Mouse (Mus musculus) limb, embryonic 14.5 days (tissue): ENCODE results near the gene Mrps6. TPM values are rescaled to one million over a fixed set of nuclear protein-coding genes. Genes with fewer than 3 reads are reported as not detected.

Source experiments
- ATAC-seq: fragments of 200-750 bp; cut with Nextera tagmentation; 2 replicates; pipeline ENCODE4 v1.8.0; 2017; ENCODE audit warnings: low read depth, moderate number of reproducible peaks, moderate TSS enrichment; ENCODE audit not compliant: low FRiP score
- DNase-seq: peaks from one replicate; pipeline ENCODE4 v3.0.0-alpha.2; 2015; ENCODE audit warnings: low spot score
- H3K27ac ChIP-seq: fragments of 300-500 bp; sonication (generic); replicated peaks from 2 replicates; pipeline ENCODE4 v1.5.1; 2014; ENCODE audit warnings: low read depth, mild to moderate bottlenecking, low read length, moderate library complexity, mixed read lengths
- H3K27me3 ChIP-seq: fragments of 300-500 bp; sonication (generic); 2 replicates; pipeline ENCODE4 v1.6.1; 2014; ENCODE audit warnings: low read length, mixed read lengths; ENCODE audit not compliant: control insufficient read depth, insufficient read depth
- H3K36me3 ChIP-seq: fragments of 300-500 bp; sonication (generic); 2 replicates; pipeline ENCODE4 v1.6.1; 2014; ENCODE audit warnings: mild to moderate bottlenecking, low read length, moderate library complexity, mixed read lengths; ENCODE audit not compliant: control insufficient read depth, insufficient read depth
- H3K4me1 ChIP-seq: fragments of 300-500 bp; sonication (generic); 2 replicates; pipeline ENCODE4 v1.6.1; 2014; ENCODE audit warnings: antibody characterized with exemption, low read length, mixed read lengths; ENCODE audit not compliant: control insufficient read depth, insufficient read depth
- H3K4me2 ChIP-seq: fragments of 300-500 bp; sonication (generic); replicated peaks from 2 replicates; pipeline ENCODE4 v1.6.1; 2014; ENCODE audit warnings: low read depth, mild to moderate bottlenecking, low read length, moderate library complexity; ENCODE audit not compliant: severe bottlenecking
- H3K4me3 ChIP-seq: fragments of 300-500 bp; sonication (generic); replicated peaks from 2 replicates; pipeline ENCODE4 v1.5.1; 2014; ENCODE audit warnings: low read length
- H3K9ac ChIP-seq: fragments of 300-500 bp; sonication (generic); 2 replicates; pipeline ENCODE4 v1.6.1; 2014; ENCODE audit warnings: mild to moderate bottlenecking, low read depth, low read length, moderate library complexity; ENCODE audit not compliant: severe bottlenecking
- H3K9me3 ChIP-seq: fragments of 300-500 bp; sonication (generic); 2 replicates; pipeline ENCODE4 v1.6.1; 2016; ENCODE audit warnings: low read length; ENCODE audit not compliant: control insufficient read depth
- POLR2A ChIP-seq: fragments of 200-500 bp; IDR thresholded peaks from 2 replicates; pipeline ENCODE4 v1.8.0; 2012; ENCODE audit warnings: inconsistent platforms, mild to moderate bottlenecking, moderate library complexity, borderline replicate concordance; ENCODE audit not compliant: insufficient read depth, insufficient read length; ENCODE audit errors: extremely low read depth
- WGBS: fragments of 180-500 bp; shearing (Covaris S2); extraction: QIAGEN DNeasy Blood & Tissue Kit; methylation state at CpG from one replicate; pipeline ENCODE4 v1.1.7; 2014; 5-methylcytosine and 5-hydroxymethylcytosine counted together
- polyA plus RNA-seq, 2 experiments: library from polyadenylated mRNA; depleted of rRNA in 1 of 2; stranded (reverse) in 1 of 2; unstranded in 1 of 2; fragments of >200 nt; fragmentation: Nextera tagmentation in 1 of 2; extraction: Ambion mirVana in 1 of 2; gene quantifications; 2 replicates each; pipeline versions ENCODE4 v1.2.1 to v1.2.3; 2012 to 2014

Gene Mrps6
- polyA plus RNA-seq, 2 experiments, result 49.5 to 101 TPM

DNA sequence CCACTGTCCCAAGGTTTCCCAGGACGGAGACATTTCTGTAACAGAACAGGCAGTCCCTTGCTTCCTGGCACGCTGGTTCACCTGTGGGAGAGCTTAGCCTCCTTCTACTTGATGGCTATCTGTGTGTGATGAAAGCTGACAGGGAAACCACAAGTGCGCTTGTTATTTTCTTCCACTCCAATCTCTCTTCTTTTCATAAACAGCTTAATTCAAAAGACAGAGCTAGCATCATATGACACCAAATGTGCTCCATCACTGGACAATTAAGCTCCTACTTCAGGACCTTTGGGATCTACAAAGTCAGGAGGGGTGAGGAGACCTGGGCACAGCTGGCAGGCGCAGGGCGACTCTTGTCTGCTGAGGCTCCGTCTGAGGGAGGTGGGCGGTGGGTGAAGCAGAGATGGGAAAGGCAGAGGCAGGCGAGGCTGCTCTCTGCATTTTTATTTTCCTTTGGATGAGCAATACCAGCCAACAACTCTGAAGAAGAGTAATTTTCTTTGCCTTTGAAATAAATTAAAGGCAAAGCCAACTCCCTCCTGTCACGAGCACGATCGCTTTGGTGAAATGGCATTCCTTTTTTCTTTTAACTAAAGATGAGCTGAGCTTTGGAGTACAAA lies 76.2 kb downstream of the Mrps6 start:
- Histone ChIP-seq H3K9me3 (no peaks in the 10 kb centered on the region), H3K36me3 (no peaks in the 10 kb centered on the region), H3K4me3 (no peak overlapping the region), H3K9ac (no peak overlapping the region), H3K4me1 (peaks cover 4% of the 10 kb centered on the region), H3K27ac (no peak overlapping the region), H3K27me3 (no peaks in the 10 kb centered on the region), H3K4me2 (no peak overlapping the region)
- DNase-seq, result no peak
- no peak for ATAC-seq
- WGBS, result 75% methylated on average over 11 of the region's 11 CpGs
- no peak for TF ChIP-seq POLR2A

GRCm38 (mm10) chr16:92136275-92136674 lies 78.2 kb downstream of the Mrps6 start:
- no peak overlapping the region for H3K4me3 ChIP-seq
- no peak for ATAC-seq
- H3K36me3 ChIP-seq, result no peaks in the 10 kb centered on the region
- H3K27me3 ChIP-seq, result no peaks in the 10 kb centered on the region
- no peak for DNase-seq
- H3K9me3 ChIP-seq, result no peaks in the 10 kb centered on the region
- WGBS, result 89% methylated on average over 15 of the region's 15 CpGs
- TF ChIP-seq POLR2A, result no peak
- no peak overlapping the region for H3K27ac ChIP-seq
- no peak overlapping the region for H3K9ac ChIP-seq
- H3K4me1 ChIP-seq, result peaks cover 12% of the 10 kb centered on the region
- H3K4me2 ChIP-seq, result no peak overlapping the region

DNA sequence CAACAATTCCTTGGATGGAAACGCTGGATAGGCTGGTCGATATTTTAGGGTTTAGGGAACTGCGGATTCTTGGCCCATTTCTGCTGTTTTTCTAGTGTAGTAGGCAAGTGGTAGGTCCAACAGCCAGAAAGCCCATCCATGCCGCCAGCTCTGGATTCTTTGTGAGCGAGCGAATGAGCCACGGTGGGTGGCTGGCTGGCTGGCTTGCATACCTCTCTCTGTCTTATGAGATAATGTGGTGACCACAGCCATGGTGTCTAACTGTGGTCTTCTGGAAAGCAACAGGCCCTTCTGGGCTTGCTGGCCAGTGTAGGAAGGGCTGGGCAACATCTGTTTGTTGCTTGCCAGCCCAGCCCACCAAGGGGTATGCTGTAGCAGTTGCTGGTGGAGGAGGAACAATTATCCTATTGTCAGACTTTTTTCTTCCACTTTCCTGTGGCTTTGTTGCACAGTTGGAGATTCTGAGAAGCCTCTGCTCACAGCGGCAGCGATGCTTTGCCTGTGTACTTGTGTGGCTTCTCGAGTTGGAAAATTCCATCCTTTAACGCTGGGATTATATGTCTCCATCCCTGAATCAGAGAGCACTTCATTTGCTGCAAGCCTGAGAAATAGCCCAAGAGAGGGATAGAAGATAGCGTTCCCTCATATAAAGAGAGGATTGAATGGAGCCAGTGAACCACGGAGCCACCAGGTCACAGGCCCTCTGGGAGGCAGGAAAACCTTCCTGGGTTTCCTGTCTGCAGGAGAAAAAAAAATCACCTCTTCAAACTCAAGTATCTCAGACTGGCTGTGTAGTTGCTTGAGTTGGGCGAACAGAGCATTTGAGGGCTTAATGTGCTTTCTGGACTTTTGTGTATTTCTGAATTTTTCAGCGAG lies 81.6 kb downstream of the Mrps6 start:
- peak; percentile 34 for ATAC-seq
- Histone ChIP-seq H3K4me3 (no peak overlapping the region), H3K4me2 (no peak overlapping the region), H3K27ac (peak overlapping the region; percentile 73), H3K9ac (no peak overlapping the region), H3K36me3 (no peaks in the 10 kb centered on the region), H3K27me3 (no peaks in the 10 kb centered on the region), H3K9me3 (no peaks in the 10 kb centered on the region), H3K4me1 (peaks cover 12% of the 10 kb centered on the region)
- DNase-seq, result no peak
- WGBS, result 62% methylated on average over 15 of the region's 15 CpGs
- no peak for TF ChIP-seq POLR2A

DNA sequence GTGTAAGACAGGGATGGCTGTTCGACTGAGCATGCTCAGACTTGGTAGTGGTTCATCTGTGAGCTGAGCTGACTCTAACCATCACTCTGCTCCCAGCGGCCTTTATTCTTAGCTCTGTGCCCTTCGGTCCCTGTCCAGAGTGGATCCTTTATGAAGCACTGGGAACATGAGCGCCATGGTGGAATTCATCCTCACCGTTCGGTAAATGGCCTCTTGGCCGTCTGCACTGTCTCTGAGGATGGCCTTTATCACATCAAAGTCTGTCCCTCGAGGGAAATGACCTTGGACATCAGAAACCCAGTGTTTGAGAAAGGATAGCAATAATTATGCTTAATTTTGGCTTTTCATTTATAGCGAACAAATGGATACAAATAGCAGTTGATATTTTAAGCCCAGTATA lies 82.3 kb downstream of the Mrps6 start:
- Histone ChIP-seq H3K4me3 (no peak overlapping the region), H3K9me3 (no peaks in the 10 kb centered on the region), H3K27me3 (no peaks in the 10 kb centered on the region), H3K36me3 (no peaks in the 10 kb centered on the region), H3K27ac (peak overlapping the region; percentile 73; the same call in 1 of the 2 replicates), H3K9ac (no peak overlapping the region), H3K4me2 (no peak overlapping the region), H3K4me1 (peaks cover 12% of the 10 kb centered on the region)
- 85% methylated on average over 9 of the region's 9 CpGs for WGBS
- TF ChIP-seq POLR2A, result no peak
- ATAC-seq (no peak), DNase-seq (no peak)

- Histone ChIP-seq H3K36me3 (no peaks in the 10 kb centered on the region), H3K9ac (no peak overlapping the region), H3K27me3 (no peaks in the 10 kb centered on the region), H3K9me3 (no peaks in the 10 kb centered on the region), H3K4me2 (no peak overlapping the region), H3K27ac (no peak overlapping the region), H3K4me3 (no peak overlapping the region), H3K4me1 (peaks cover 12% of the 10 kb centered on the region)
- ATAC-seq, result no peak
- 94% methylated on average over 12 of the region's 12 CpGs for WGBS
- TF ChIP-seq POLR2A, result no peak
- no peak for DNase-seq
Observed at GRCm38 (mm10) chr16:92141021-92141420, 83.0 kb downstream of the Mrps6 start.
